ENCODE assay signal across 8 mouse cellular contexts in the genomic region with DNA sequence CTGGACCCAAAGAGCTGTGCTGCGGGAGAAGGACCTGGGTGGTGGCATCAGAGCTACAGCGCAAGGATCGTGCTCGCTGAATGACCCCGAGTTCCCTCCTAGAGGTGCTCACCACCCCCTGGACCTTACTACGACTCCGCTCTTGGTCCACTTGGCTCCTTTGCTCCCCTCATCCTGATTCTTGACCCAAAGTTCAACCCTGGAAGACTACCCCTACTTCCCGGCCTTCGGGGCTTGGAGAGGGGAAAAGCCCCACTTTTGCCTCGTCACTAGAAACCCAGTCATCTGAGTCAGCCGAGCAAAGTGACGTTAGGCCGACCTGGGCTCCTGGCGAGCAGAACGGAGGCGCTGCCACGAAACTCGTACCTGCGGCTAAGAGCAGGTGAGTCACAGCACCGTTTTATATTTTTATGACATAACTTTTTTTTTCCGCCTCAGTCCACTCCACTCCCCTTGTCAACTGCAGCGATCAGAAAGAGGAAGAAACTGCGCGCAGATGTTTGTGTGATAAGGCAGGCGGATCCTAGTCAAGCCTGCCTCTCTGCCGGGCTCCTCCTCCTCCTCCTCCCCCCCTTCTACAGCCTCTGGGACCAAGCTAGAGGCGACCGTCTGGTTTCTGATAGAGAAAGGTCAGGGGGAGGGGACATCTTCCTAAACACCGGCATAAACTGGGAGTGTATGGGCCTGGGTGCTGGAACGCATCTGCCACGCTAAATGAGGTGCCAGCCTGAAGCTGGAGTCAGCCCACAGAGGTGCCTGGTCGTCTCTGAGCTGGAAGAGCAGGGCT. TPM values are rescaled to one million over a fixed set of nuclear protein-coding genes. Genes with fewer than 3 reads are reported as not detected.
A peak's percentile ranks its signal among the peaks of the same experiment; 100 is the strongest.
DNase-seq lines count a peak whose midpoint lies in the region; ATAC-seq and TF ChIP-seq lines count a peak whose summit lies in the region.

A gene (minus strand): TSS at position 502 of the 787 bp plus-strand sequence.

- ATAC-seq in kidney, embryonic 15.5 days (replicated peaks; ENCODE audit: low FRiP score) = peak; percentile 34
- 0 out of 2 replicates have a peak, but pooled peaks have one; percentile 15 for ATAC-seq in forebrain, embryonic 11.5 days (replicated peaks; ENCODE audit: low FRiP score)
- no peak for ATAC-seq in limb, embryonic 11.5 days (ENCODE audit: insufficient number of reproducible peaks, low FRiP score, low TSS enrichment, low read depth)

- TF ChIP-seq CTCF in cerebellum, adult 2 months (IDR thresholded peaks at IDR 0.05; ENCODE audit: borderline replicate concordance, insufficient read depth, low read depth, low read length) = no peak

- no peak for TF ChIP-seq POLR2A in cerebellum, adult 2 months (IDR thresholded peaks at IDR 0.05; ENCODE audit: borderline replicate concordance, insufficient read depth, low read length)

- no peak for DNase-seq in kidney, postnatal 10 days
- peak; percentile 59 for DNase-seq in forebrain, embryonic 11.5 days (ENCODE audit: low spot score)
- DNase-seq in limb, embryonic 11.5 days (ENCODE audit: low spot score) = peak; percentile 53
- DNase-seq in midbrain, embryonic 10.5 days (ENCODE audit: low spot score) = peak; percentile 60
- DNase-seq in layer of hippocampus, adult 9-10 months (ENCODE audit: low spot score) = no peak
- DNase-seq in gastrocnemius, adult 18-20 months (ENCODE audit: low spot score) = no peak
- no peak for DNase-seq in cerebellum, adult 2 months

- H3K4me2 ChIP-seq in kidney, embryonic 15.5 days = peak within 1 kb of the TSS; percentile 93
- peak within 1 kb of the TSS; percentile 85 for H3K4me2 ChIP-seq in forebrain, embryonic 11.5 days (ENCODE audit: low read depth, low read length, severe bottlenecking)
- H3K4me2 ChIP-seq in limb, embryonic 11.5 days (ENCODE audit: low read depth, severe bottlenecking) = peak within 1 kb of the TSS; percentile 95

- H3K27me3 ChIP-seq in kidney, embryonic 15.5 days = peaks cover 99% of the 10 kb centered on the region
- peaks cover 90% of the 10 kb centered on the region for H3K27me3 ChIP-seq in forebrain, embryonic 11.5 days (ENCODE audit: control insufficient read depth, insufficient read depth, low read length)
- H3K27me3 ChIP-seq in limb, embryonic 11.5 days (ENCODE audit: control insufficient read depth, insufficient read depth, low read length) = peaks cover 84% of the 10 kb centered on the region
- peaks cover 99% of the 10 kb centered on the region for H3K27me3 ChIP-seq in midbrain, embryonic 10.5 days (ENCODE audit: low read depth, poor library complexity, severe bottlenecking)
- H3K27me3 ChIP-seq in cerebellum, adult 2 months (ENCODE audit: control insufficient read depth, insufficient read depth, low read length) = peaks cover 40% of the 10 kb centered on the region; the same call in 1 of the 2 replicates

- H3K36me3 ChIP-seq in kidney, embryonic 15.5 days = no peaks in the 10 kb centered on the region
- H3K36me3 ChIP-seq in forebrain, embryonic 11.5 days (ENCODE audit: control insufficient read depth, insufficient read depth, low read length) = no peaks in the 10 kb centered on the region
- H3K36me3 ChIP-seq in limb, embryonic 11.5 days (ENCODE audit: control insufficient read depth, insufficient read depth, low read length) = no peaks in the 10 kb centered on the region
- H3K36me3 ChIP-seq in midbrain, embryonic 10.5 days = no peaks in the 10 kb centered on the region; the same call in none of the 2 replicates

- peak within 1 kb of the TSS; percentile 53 for H3K4me3 ChIP-seq in kidney, embryonic 15.5 days (replicated peaks)
- peak within 1 kb of the TSS; percentile 51 for H3K4me3 ChIP-seq in forebrain, embryonic 11.5 days (ENCODE audit: low read depth, low read length)
- peak within 1 kb of the TSS; percentile 38; the same call in 1 of the 2 replicates for H3K4me3 ChIP-seq in limb, embryonic 11.5 days (ENCODE audit: low read depth, low read length)
- H3K4me3 ChIP-seq in midbrain, embryonic 10.5 days = peak within 1 kb of the TSS; percentile 73
- no peak within 1 kb of the TSS for H3K4me3 ChIP-seq in cerebellum, adult 2 months (replicated peaks; ENCODE audit: insufficient read depth, low read depth, low read length)

- no peak within 1 kb of the TSS; the same call in 1 of the 2 replicates for H3K27ac ChIP-seq in kidney, embryonic 15.5 days
- no peak within 1 kb of the TSS; the same call in 1 of the 2 replicates for H3K27ac ChIP-seq in forebrain, embryonic 11.5 days (ENCODE audit: low read depth, low read length)
- no peak within 1 kb of the TSS for H3K27ac ChIP-seq in limb, embryonic 11.5 days (replicated peaks; ENCODE audit: low read depth, low read length)
- H3K27ac ChIP-seq in midbrain, embryonic 10.5 days (replicated peaks) = peak within 1 kb of the TSS; percentile 92
- no peak within 1 kb of the TSS for H3K27ac ChIP-seq in cerebellum, adult 2 months (ENCODE audit: insufficient read depth, low read length)

- H3K9ac ChIP-seq in kidney, embryonic 15.5 days = peak within 1 kb of the TSS; percentile 31; the same call in 1 of the 2 replicates
- H3K9ac ChIP-seq in forebrain, embryonic 11.5 days (ENCODE audit: low read length) = peak within 1 kb of the TSS; percentile 49
- H3K9ac ChIP-seq in limb, embryonic 11.5 days (ENCODE audit: low read length) = no peak within 1 kb of the TSS

- under 1% methylated on average over 32 of the region's 32 CpGs for WGBS in kidney, embryonic 15.5 days
- under 1% methylated on average over 32 of the region's 32 CpGs for WGBS in forebrain, embryonic 11.5 days
- WGBS in limb, embryonic 11.5 days = under 1% methylated on average over 31 of the region's 32 CpGs
- under 1% methylated on average over 32 of the region's 32 CpGs for WGBS in midbrain, embryonic 10.5 days
- WGBS in cerebellum, adult 2 months = 2% methylated on average over 32 of the region's 32 CpGs

- H3K9me3 ChIP-seq in kidney, embryonic 15.5 days (replicated peaks) = no peaks in the 10 kb centered on the region
- no peaks in the 10 kb centered on the region for H3K9me3 ChIP-seq in forebrain, embryonic 11.5 days (ENCODE audit: control insufficient read depth, low read length)
- no peaks in the 10 kb centered on the region for H3K9me3 ChIP-seq in limb, embryonic 11.5 days (ENCODE audit: control insufficient read depth, low read length)
- H3K9me3 ChIP-seq in midbrain, embryonic 10.5 days (replicated peaks) = no peaks in the 10 kb centered on the region

- peaks cover 58% of the 10 kb centered on the region for H3K4me1 ChIP-seq in kidney, embryonic 15.5 days
- H3K4me1 ChIP-seq in forebrain, embryonic 11.5 days (replicated peaks; ENCODE audit: control insufficient read depth, insufficient read depth, low read length) = peaks cover 8% of the 10 kb centered on the region; the same call in 1 of the 2 replicates
- H3K4me1 ChIP-seq in limb, embryonic 11.5 days (ENCODE audit: control insufficient read depth, insufficient read depth, low read length) = peaks cover 14% of the 10 kb centered on the region
- peaks cover 73% of the 10 kb centered on the region for H3K4me1 ChIP-seq in midbrain, embryonic 10.5 days
- no peaks in the 10 kb centered on the region; the same call in 1 of the 2 replicates for H3K4me1 ChIP-seq in cerebellum, adult 2 months (ENCODE audit: control insufficient read depth, insufficient read depth, low read length)

RNA-seq across cellular contexts. Expression of the gene that starts here (rescaled TPM):
- 0.93 and 1.0 TPM in 2 replicates for polyA plus RNA-seq in kidney, embryonic 15.5 days (2015; fragmentation: Nextera tagmentation; extraction: Ambion mirVana)
- 1.7 and 1.9 TPM in 2 replicates for polyA plus RNA-seq in forebrain, embryonic 11.5 days (2014; fragmentation: Nextera tagmentation; extraction: Ambion mirVana)
- polyA plus RNA-seq in limb, embryonic 11.5 days (2014; fragmentation: Nextera tagmentation; extraction: Ambion mirVana) = not detected in 2 replicates
- polyA plus RNA-seq in midbrain, embryonic 10.5 days (2016; fragmentation: Nextera tagmentation; extraction: Ambion mirVana) = 3.2 and 3.9 TPM in 2 replicates
- total RNA-seq in gastrocnemius, adult 18-20 months (2021) = not detected
- 0.03 TPM in 1 of 2 replicates, not detected in the other for polyA plus RNA-seq in cerebellum, adult 2 months (2012; rRNA removed)

Comparison
In these comparisons a context has a peak if more than half of its experiments do, and no peak if none do; other contexts are left out.
1. Peak in DNase-seq, H3K4me3 ChIP-seq and H3K4me2 ChIP-seq in limb, embryonic 11.5 days; RNA of the gene not detected or under 1 TPM.
2. DNase-seq: peak in forebrain, embryonic 11.5 days (single experiment) and midbrain, embryonic 10.5 days (single experiment); none in kidney, postnatal 10 days (single experiment), layer of hippocampus, adult 9-10 months (single experiment), gastrocnemius, adult 18-20 months (single experiment) and cerebellum, adult 2 months (0 of 2).
3. Peak in every context shown above with its lines, with median percentiles within 50 percentile points of each other: H3K4me2 ChIP-seq.